Mouse (Mus musculus) testis, adult 2 months (tissue): ENCODE data around the gene Plce1.

Experiments used
- CTCF ChIP-seq: fragments of 200-500 bp; IDR thresholded peaks from 2 replicates; pipeline ENCODE4 v1.5.1; 2012; ENCODE audit warnings: low read depth, mild to moderate bottlenecking, inconsistent platforms, low read length, moderate library complexity; ENCODE audit not compliant: control insufficient read depth, insufficient read depth, insufficient replicate concordance
- POLR2A ChIP-seq: fragments of 200-500 bp; IDR thresholded peaks from 2 replicates; pipeline ENCODE4 v1.6.1; 2012; ENCODE audit warnings: low read depth, mild to moderate bottlenecking, inconsistent platforms, low read length, moderate library complexity; ENCODE audit not compliant: control insufficient read depth

DNA sequence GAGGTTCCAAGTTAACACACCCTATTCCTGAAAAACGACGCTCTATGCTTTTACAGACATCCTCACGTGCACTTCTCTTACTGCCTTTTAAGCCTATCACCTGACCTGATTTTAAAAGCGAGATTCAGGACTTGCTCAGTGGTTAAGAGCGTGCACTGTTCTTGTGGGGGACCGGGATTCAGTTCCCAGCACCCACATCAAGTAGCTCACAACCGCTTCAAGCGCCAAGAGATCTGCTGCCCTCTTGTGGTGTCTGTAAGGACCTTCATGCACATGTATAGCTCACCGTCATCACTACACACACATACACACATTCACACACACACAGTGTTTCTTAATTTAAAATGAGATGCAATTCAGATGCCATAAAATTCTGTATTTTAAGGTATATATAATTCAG, 21.9 kb upstream of the Plce1 start:
- TF ChIP-seq POLR2A: no peak
- TF ChIP-seq CTCF: peak; percentile 51; the same call in 1 of the 2 replicates
